Mouse (Mus musculus): Measurements from ENCODE around the gene Wdr93. TPM values are rescaled to one million over a fixed set of nuclear protein-coding genes. Genes with fewer than 3 reads are reported as not detected.

The Wdr93 gene
- 1 to 10 TPM; 1.5 to 2.5 TPM for total RNA-seq (2021)
- long read RNA-seq, experiment 1, partial matches to known transcripts, result 0 of 6 reads
- long read RNA-seq, experiment 1, other reads (novel, unspliced or antisense), result 6 of 6 reads
- long read RNA-seq, experiment 2, partial matches to known transcripts, result 1 of 4 reads
- long read RNA-seq, experiment 2, other reads (novel, unspliced or antisense), result 3 of 4 reads

GRCm38 (mm10) chr7:79742659-79743536 lies at the start of gene Wdr93, which contains the start of gene Pex11a:
Gene Wdr93, plus strand, starts transcription at chr7:79743163.
Gene Pex11a, minus strand, starts transcription at chr7:79743131.
- peak; percentile 92 for DNase-seq

GRCm38 (mm10) chr7:79696495-79696894 lies 46.5 kb upstream of the Wdr93 start:
- DNase-seq, result no peak

- no peak for DNase-seq
Measured at GRCm38 (mm10) chr7:79702755-79703154, 40.2 kb upstream of the Wdr93 start.

GRCm38 (mm10) chr7:79705210-79705609 lies 37.8 kb upstream of the Wdr93 start:
- DNase-seq, result no peak

- DNase-seq, result peak; percentile 66
Measured at GRCm38 (mm10) chr7:79710130-79710607, 32.8 kb upstream of the Wdr93 start.

- DNase-seq, result no peak
Measured at GRCm38 (mm10) chr7:79710831-79711230, 32.1 kb upstream of the Wdr93 start.

GRCm38 (mm10) chr7:79715187-79715981 lies 27.6 kb upstream of the Wdr93 start, which contains the start of gene Kif7:
Gene Kif7, minus strand, starts transcription at chr7:79715720.
- peak; percentile 95 for DNase-seq

- DNase-seq, result peak; percentile 80
Measured at GRCm38 (mm10) chr7:79721386-79721977, 21.5 kb upstream of the Wdr93 start.

- DNase-seq, result peak; percentile 78
Measured at GRCm38 (mm10) chr7:79727091-79727490, 15.9 kb upstream of the Wdr93 start.

- DNase-seq, result peak; percentile 82
Measured at GRCm38 (mm10) chr7:79728219-79728618, 14.7 kb upstream of the Wdr93 start.

GRCm38 (mm10) chr7:79729169-79729568 lies 13.8 kb upstream of the Wdr93 start:
- peak; percentile 86 for DNase-seq

- DNase-seq, result peak; percentile 63
Measured at GRCm38 (mm10) chr7:79729743-79730370, 13.1 kb upstream of the Wdr93 start.

GRCm38 (mm10) chr7:79731438-79731837 lies 11.5 kb upstream of the Wdr93 start:
- DNase-seq, result peak; percentile 59

- peak; percentile 77 for DNase-seq
Measured at GRCm38 (mm10) chr7:79732622-79733021, 10.3 kb upstream of the Wdr93 start, which contains the start of gene Plin1. Gene Plin1, minus strand, starts transcription at chr7:79732903.

GRCm38 (mm10) chr7:79734563-79734962 lies 8.4 kb upstream of the Wdr93 start:
- DNase-seq, result peak; percentile 88

GRCm38 (mm10) chr7:79736511-79736910 lies 6.5 kb upstream of the Wdr93 start:
- DNase-seq, result peak; percentile 16

GRCm38 (mm10) chr7:79738913-79739312 lies 4.0 kb upstream of the Wdr93 start:
- DNase-seq, result no peak

- DNase-seq, result peak; percentile 44
Measured at GRCm38 (mm10) chr7:79740279-79740678, 2.7 kb upstream of the Wdr93 start.

GRCm38 (mm10) chr7:79742277-79742658 lies 695 bp upstream of the Wdr93 start:
- DNase-seq, result no peak

- no peak for DNase-seq
Measured at GRCm38 (mm10) chr7:79744051-79744450, 1.1 kb downstream of the Wdr93 start.

- no peak for DNase-seq
Measured at GRCm38 (mm10) chr7:79744585-79744984, 1.6 kb downstream of the Wdr93 start.
